Mouse (Mus musculus) G1E (cell line): ENCODE results near the gene Bmp8a.
"Not testable (repeated sequence)": the region's sequence is repeated elsewhere in the genome, so short reads cannot be mapped to it uniquely, and the experiment has no call there.

Source experiments
- CTCF ChIP-seq: IDR thresholded peaks from 2 replicates; pipeline ENCODE4 v1.5.1; 2012; ENCODE audit warnings: low read depth, low read length, inconsistent platforms, mixed read lengths
- GATA1 ChIP-seq: IDR thresholded peaks from 2 replicates; pipeline ENCODE4 v1.6.1; 2012; ENCODE audit warnings: borderline replicate concordance, low read length, inconsistent platforms, mixed read lengths
- GATA2 ChIP-seq: IDR thresholded peaks from 2 replicates; pipeline ENCODE4 v1.6.1; 2012; ENCODE audit warnings: low read depth, low read length, inconsistent platforms, borderline replicate concordance
- TAL1 ChIP-seq: conservative IDR thresholded peaks from 2 replicates; pipeline ENCODE4 v1.6.1; 2012; ENCODE audit warnings: low read depth, low read length, inconsistent platforms, mixed read lengths

DNA sequence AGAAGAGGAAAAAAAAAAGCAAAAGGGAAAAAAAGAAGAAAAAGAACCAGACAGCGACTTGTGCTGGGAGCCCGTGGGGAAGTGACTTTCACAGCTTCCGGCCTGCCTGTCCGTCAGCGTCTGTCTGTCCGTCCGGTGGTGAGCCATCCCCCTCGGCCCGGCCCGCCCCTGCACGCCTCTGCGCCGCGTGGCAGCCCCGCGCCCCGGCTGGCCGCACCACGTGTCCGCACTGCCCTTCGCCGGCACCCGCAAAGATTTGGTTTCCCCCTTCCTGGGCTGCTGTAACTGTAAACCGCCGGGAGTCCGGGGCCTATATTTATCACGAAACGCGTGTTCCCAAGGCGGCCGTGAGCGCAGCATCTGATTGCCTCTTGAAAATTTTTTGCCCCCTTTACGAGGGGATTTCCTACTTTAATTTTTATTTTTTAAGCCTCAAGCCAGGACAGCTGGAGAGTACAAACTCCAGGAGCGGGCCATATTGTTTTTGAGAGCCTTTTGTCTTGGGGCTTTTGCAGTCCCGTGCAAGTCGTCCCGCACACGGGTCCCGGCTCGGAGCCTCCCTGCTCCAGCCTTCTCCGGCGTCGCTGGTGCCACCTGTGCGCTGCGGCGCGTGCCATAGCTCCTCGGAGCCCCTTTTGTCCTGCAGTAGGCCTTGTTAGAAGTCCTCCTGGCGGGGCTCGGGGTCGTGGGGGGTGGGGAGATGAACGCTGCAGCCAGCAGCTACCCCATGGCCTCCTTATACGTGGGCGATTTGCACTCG, 60.0 kb downstream of the Bmp8a start:
- not testable (repeated sequence) for TF ChIP-seq CTCF, GATA1, TAL1, GATA2
